Mouse (Mus musculus) neural tube, embryonic 10.5 days (tissue): ENCODE measurements at regions not wholly inside any gene's neighbourhood (a gene's known extent, or its start where the extent isn't known, plus 50 kb on each side); places are given as distances from the start of the nearest gene placed in this dataset.

Experiments
- DNase-seq: peaks from one replicate; pipeline ENCODE4 v3.0.0-alpha.2; 2017; ENCODE audit warnings: low spot score; ENCODE audit errors: extremely low spot score

DNA sequence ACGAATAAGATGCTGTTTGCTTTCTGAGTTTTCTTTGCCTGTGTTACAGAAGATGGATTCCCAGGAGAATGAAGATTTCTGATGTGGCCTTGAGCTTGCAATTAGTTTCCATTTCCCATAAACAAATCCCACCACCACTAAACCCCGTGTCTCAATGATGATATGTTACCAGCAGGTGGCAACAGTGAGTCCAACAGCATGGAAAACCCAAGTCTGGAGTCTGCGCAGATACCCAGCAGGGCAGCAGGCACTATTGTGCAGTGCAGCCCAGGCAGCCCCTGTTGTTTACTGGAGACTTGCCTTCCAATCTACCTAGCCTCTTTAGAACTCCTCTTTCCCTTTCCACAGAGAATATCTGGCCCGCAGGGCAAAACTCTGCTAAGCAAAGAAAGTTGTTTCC is 62.7 kb downstream of the Bmp2 start:
- peak; percentile 44 for DNase-seq

DNA sequence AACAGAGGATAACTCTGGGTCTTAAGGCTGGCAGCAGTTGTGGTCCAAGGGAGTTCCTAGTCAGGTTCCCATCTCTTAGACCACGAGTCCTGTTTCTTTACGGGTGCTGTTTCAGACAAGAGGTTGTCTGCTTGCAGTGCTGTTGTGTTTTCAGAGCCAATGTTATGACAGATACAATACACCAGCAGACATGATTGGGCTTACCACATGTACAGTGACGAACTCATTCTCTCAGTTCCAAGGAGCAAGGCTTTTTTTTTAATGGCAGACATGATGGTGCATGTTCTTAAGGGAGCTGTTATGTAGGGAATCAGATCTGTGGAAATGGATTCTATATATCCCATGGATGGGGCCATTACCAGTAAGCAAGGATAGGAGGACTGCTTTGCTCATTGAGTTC is 63.3 kb downstream of the Bmp2 start:
- DNase-seq, result no peak

DNA sequence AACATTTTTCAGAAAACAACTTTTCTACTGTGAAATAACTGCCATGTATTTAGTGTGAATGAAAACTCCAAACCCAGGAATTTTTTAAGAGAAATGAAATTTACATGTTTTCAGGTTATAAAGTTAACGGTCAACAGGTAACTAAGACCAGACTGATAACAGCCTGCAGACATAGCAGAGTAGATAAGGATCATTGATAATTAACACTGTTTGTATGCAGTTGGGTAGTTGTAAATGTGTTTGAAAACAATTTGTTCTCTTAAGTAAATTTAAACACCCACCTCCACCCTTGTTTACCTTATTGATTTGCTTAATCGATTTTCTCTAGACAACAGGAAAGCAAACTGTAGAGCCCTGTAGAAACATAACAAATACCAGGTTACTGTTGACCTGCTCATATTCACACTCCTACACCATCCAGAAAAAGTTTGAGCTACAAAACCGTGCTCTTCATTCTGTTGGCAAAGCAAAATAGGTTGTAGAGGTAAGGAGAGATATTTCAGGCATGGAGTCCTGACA is 65.4 kb downstream of the Bmp2 start:
- DNase-seq, result no peak

DNA sequence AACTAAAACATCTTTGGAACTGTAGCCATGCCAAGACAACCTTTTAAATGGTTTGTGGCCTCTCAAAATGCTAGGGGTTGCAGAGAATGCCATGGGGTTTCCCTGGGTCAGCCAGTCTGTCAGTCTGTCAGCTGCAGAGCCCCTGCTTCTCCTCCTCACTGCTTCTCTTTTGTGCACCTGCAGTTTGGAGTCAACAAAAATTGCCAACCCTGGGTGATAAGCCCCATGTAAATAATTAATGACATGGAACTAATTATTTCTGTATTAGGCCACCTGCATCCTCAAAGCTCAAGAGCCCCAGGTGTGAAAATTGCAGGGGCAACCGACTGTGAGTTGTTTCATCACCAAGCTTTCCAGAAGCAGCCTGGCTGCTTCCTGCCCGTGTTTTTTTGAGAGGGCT is 70.6 kb downstream of the Bmp2 start:
- DNase-seq, result no peak

DNA sequence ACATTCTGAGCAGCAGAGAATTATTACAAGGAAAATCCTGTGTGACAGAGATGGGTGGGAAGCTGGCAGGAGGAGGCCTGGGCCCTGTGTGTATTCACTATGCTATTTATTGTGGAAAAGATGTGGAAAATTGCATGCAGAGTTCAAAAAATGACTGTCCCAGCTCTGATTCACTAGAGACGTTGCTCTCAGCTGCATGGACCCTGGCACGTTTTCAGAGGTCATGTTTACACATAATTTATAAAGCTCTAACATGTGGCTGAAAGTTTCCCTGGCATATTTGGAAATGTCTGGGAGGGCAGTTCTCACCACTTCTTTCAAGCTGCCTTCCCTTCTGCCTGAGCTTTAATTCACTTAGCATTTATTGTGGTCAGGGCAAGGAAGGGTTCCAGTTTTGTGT is 73.6 kb downstream of the Bmp2 start:
- DNase-seq, result no peak

DNA sequence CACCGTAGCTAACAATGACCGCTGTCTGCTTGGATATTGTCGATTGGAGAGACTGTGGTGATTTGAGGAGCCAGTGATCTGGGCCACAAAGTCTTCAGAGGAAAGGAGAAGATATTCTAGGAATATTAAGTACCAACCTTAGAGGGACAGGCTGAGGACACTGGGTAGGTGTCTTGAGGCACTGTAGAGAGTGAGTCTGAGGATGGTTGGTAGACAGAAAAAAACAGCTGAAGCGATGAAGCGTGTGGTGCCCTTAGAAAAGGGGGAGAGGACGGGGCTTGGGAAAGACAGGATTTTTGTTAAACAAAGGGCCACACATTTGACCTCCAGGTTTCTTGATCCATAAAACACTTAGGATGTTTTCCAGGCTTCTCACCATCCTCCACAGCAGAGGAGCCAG is 76.9 kb downstream of the Bmp2 start:
- DNase-seq, result no peak

DNA sequence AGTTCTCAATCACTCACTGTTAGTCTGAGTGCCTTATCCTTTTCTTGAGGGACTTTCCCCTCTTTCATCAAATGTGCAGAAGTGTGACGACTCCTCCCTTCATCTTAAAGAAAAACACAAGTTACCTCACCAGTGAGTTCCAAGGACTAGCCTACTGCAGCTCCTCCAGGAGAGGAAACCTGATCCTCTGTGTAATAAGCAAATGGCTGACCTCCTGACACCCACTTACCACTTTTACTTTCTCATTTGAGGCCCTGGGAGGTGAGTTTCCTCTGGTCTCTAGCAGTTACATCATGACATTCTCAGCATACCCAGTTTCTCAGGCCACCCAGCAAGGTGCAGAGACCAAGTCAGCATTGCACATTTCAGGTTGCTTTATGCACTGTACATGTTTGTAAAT is 83.5 kb downstream of the Bmp2 start:
- no peak for DNase-seq

DNA sequence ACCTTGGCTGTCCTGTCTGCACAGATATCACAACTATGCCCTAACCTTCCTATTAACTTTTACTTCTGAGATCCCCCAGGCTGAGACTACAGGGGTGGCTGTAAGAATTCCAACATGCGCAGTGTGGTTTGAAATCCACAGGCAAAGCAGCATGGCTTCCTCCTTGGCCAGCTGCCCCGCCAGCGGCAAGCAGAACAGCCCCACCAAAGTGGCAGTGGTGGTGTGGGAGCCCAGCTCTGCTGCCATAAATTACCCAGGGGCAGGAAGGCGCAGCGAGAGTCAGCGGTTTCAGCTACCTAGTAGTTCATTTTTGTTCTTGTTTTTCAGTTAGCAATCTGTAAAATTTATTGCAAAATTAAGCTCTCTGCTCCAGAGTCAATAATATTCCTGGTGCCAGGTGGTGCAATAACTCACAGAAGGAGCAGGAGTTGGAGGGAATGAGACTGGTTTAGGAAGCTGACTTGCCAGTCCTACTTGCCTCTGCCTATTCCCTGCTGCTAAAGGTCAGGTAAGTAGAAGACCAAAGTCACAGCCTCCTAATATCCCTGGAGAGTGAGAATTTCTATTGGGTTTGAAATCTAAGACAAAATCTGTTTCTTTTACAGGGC is 98.0 kb downstream of the Bmp2 start:
- DNase-seq, result no peak

DNA sequence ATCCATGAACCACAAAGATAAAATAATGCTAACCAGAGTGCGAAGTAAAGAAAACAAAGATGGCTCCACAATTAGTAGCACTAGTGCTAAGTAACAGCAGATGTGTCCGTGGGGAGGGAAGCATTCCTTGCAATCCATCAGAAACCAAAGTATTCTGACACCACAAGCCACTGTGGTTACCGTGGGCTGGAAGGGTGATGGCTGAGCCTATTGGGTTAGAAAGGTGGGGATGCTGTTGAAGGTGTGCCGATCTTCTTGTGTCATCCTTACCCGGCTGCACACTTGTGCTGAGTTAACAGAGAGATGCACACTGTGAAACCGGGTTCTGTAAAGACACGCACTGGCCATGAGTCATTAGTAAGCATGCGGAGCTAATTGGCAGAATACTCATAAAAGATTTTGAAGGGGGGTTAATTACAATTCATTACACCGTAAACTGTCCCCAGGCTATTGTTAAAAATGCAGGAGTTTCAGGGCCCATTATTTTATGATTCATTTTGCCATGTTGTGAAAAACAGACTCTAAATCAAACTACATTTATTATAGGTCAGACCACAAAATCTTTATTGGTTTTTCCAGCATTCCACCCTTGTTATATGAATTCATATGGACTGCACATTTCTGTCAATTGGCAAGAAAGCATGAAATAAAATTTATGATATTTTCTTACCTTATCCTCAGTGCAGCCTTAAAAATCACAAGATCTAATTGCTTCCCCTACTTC is 114.5 kb downstream of the Bmp2 start:
- no peak for DNase-seq

DNA sequence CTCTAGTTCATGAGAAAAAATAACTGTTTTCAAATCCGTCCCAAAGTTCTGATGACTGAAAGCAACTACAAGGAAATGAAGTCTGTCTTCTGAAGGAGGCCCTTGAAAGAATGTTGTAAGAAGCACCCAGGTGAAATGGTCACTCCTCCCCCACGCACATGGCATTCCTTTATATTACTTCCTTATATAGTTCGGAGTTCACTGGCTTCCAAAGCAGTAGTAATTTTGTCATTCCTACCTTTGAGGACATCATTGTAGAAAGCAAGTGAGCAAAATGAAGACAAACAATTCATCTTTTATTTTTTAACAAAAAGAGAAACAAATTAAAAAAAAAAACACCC is 115.1 kb downstream of the Bmp2 start:
- no peak for DNase-seq

DNA sequence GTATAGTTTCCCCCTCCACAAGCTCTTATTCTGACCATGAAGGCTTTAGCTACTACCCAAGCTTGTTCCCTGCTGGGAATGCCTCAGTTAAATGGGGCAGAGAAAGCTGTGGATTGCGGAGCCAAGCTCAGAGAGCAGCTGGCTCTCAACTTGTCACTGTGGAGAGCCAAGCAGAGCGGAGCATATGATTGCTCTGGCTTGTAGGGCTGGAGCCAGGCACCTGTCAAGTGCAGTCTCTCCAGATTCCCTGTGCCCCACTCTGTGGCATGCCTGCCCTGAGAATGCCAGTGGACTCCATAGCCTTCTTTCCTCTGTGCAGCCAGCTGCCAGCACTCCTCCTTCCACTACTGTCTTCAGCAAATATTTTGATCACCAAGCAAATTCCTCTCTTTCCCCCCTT is 117.9 kb downstream of the Bmp2 start:
- DNase-seq, result no peak

DNA sequence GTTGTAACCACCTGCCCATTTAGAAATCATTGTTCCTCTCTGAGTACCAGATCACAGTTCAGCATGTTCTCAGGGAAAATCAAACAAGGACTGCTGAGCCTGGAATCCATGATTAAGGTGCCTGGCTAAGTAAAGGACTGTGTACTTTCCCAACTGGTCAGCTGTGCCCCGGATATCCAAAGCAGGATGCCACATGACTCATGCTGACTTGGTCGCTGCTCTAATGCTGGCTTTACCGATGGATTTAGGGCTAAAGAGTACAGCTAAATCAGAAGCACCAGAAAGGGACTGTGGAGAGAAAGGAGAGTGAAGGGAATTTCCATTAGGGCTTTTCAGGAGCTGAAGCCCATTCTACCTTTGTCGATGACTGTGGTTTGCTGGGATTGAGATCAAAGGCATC is 119.6 kb downstream of the Bmp2 start:
- DNase-seq, result no peak

DNA sequence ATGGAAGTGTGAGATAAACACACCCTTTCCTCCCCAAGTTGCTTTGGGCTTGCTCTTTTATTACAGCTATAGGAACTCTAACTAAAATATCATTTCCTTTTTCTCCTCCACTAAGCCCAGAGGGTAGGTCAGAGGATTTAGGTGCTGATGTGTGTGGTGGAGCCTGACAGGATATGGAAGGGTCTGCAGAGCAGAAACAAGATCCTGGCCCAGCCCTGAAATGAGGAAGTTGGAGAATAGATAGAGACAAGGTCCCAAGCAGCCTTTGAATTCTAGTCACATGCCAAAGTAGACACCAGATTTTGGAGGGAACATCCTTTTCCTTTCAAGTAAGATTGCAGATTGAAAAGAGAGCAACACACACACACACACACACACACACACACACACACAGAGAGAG is 132.4 kb downstream of the Bmp2 start:
- DNase-seq, result no peak

DNA sequence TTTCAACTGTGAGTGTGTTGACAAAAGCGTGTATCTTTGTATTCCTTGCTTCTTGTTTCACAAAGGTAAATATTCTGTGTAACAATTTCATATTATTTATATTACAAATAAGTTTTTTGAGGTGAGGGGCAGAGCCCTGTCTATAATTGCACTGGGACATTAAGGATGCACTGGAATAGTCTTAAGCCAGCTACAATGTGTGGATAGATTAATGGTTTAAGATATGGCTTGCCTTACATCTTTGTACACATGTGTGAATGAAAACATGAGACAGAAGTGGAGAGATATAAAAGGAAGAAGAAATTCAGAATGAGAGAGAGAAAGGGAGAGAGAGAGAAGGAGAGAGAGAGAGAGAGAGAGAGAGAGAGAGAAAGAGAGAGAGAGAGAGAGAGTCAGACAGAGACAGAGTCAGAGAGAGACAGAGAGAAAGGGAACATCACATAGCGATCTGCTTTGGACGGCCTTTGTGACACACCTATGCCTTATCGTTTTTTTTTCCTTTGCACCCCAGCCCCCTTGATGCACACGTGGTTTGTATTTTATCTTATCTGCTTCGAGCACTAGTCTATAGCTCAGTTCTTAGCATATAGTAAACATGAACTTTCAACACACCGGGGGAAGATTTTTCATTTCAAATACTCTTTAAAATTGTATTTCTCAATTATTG is 136.3 kb downstream of the Bmp2 start:
- no peak for DNase-seq

DNA sequence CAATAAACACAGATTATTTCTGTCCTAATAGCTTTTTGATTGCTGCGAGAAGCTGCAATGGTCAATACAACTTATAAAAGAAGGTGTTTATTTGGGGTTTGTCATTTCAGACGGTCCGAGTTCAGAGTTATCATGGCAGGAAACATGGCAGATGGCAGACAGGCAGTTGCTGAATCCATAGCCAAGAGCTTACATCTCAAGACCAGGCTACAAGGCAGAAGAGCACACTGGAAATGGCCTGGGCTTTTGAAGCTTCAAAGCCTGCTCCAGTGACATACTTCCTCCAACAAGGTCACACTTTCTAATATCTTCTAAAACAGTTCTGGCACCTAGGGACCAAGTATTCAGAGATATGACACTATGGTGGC is 136.8 kb downstream of the Bmp2 start:
- no peak for DNase-seq

DNA sequence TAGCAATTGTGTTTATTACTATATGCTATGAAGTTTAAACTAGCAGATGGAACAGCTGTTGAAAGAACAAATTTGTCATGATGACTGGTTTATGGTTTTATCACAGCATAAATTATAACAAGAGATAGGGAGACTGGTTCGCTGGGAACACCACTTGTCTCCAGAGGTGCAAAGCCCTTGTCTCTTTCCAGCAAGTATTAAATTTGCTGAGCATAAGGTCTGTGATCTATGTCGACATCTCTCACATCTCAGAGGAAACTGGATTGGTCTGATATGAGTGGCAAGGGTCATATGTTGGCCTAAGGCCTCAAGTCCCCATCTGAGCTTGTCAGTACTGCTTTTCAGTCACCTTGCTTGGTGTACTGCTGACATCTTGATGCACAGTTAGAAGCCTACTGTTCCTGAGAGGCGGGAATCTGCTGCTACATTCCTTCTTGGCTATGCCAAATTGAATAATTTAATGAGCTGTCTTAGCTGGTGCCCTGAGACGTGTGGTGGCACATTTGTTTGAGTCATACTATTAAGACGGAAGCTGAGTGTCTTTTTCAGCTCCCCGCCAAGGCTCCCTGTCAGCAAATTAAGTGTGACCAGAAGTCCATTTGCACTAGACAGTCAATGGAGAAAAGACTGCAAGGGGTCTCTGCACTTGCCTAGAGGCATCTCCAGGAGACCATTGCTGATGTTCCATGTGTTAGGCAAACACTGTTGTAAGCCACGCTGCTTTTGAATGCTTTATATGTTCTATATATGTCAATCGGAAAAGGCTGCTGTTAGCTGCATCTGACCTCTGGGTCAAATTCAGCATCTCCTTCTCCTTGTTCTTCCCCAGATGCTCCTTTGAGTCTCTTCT is 157.0 kb downstream of the Bmp2 start:
- no peak for DNase-seq

DNA sequence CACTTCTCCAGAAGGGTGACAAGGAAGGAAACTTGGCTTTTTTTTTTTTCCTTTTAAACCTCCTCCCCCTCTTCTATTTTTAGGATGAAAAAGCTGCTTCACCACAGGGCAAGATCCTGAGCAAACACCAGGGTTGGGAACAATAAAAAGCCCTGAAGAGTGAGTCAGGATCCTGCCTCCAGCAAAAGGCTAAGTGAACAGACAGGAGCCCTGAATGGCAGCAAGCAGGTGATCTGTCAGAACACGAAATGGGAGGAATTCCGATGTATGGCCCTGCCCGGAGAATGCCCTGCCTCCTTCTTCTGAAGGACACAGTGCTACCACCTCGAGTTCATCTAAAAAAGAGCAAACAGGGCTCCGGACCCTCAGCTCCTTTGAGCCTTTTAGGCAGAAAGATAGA is 164.3 kb downstream of the Bmp2 start:
- DNase-seq, result no peak

DNA sequence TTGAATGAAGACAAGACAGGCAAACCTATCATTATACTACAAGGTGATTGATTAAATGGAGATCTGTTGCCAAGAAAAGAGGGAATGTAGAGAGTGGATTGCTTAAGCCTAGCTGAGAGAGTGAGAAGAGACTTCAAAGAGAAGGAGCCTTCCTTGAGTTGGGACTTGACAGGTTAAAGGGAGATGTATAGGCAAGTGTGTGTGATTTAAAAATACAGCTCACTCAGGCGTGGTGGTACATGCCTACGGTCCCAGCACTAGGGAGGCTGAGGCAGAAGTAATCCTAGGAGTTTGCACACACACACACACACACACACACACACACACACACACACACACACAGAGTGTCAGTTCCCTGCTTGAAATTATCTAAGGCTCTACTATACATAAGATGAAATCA is 165.1 kb downstream of the Bmp2 start:
- DNase-seq, result no peak

DNA sequence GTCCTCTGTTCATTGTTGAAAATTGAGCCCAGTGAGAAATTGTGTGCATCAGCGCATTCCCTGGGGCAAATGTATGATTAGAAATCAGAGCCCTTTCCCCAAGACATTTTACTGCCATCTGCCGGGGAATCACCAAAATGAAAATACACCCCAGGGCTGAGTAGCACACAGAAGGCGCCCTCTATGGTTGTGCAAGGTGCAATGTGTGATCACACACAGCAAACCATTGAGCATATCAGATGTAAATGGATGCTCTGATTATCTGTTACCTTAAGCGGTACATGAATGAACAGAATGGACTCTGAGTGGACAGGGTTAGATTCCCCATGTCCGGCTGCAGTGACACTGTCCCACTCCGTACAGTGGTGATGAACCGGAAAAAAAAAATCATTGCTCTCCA is 172.4 kb downstream of the Bmp2 start:
- DNase-seq, result no peak

DNA sequence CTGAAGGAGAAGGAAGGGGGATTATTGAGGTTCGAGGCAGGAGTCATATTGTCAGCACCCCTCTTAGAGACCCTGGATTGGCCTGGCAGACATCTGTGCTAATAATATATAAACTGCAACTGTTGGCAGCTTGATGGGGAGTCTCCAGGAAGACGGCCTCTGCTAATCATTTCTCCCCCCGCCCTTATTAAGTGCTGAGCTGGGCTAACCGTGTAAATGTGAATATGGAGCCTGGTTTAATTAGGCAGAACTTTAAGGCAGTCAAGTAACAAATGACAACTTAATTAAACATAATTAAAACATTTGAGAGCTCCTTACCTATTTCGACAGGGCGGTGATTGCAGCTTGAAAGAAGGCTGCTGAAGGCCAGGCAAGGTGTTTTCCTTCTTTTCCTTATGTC is 172.8 kb downstream of the Bmp2 start:
- no peak for DNase-seq

DNA sequence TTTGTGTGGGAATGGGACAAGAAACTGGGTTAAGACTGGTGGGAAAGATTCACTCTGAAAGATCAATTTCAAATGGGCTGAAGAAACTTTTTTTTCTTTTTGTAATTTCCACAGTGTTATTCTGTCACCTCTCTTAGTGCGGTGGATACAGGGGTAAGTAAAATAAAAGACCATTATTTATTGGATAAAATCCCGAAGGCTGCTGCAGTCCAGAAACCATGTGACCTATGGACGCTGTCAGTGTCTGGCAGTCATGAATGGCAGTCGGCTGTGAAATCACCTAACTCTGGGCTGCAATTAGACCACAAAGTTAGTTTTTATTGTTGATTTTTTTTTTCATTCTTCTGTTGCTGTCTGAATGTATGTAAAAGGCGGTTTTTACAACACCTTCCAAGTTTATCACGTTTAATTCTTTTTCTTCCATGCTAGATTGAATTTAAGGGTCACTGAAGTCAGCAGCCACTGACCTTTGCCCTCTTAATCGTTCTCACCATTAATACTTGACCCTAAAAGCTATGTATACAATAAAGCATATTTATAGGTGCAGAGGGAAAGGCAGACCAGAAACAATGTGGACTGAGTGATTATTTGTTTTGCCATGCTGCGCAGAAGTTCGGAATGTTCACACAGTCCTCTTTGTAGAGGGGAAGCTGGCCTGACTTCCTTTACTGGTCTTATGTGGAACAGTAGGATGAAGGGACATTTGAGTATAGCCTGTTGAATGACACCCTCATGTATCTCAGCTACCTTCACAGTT is 182.7 kb downstream of the Bmp2 start:
- DNase-seq, result no peak
